Mouse (Mus musculus) kidney, embryonic 15.5 days (tissue): Measurements from ENCODE around the gene Myo1e. TPM values are rescaled to one million over a fixed set of nuclear protein-coding genes. Genes with fewer than 3 reads are reported as not detected.
"Not testable (repeated sequence)": the region's sequence is repeated elsewhere in the genome, so short reads cannot be mapped to it uniquely, and the experiment has no call there.

Experiments used
- ATAC-seq: fragments of 200-750 bp; cut with Nextera tagmentation; replicated peaks from 2 replicates; pipeline ENCODE4 v1.8.0; 2017; ENCODE audit warnings: moderate TSS enrichment; ENCODE audit not compliant: low FRiP score
- H3K27ac ChIP-seq: fragments of 300-500 bp; sonication (generic); 2 replicates; pipeline ENCODE4 v1.5.1; 2015; ENCODE audit warnings: mild to moderate bottlenecking, inconsistent platforms
- H3K27me3 ChIP-seq: fragments of 300-500 bp; sonication (generic); 2 replicates; pipeline ENCODE4 v1.6.1; 2015; ENCODE audit warnings: inconsistent platforms
- H3K36me3 ChIP-seq: fragments of 300-500 bp; sonication (generic); 2 replicates; pipeline ENCODE4 v1.6.1; 2015; ENCODE audit warnings: inconsistent platforms
- H3K4me1 ChIP-seq: fragments of 300-500 bp; sonication (generic); 2 replicates; pipeline ENCODE4 v1.6.1; 2015; ENCODE audit warnings: inconsistent platforms
- H3K4me2 ChIP-seq: fragments of 300-500 bp; sonication (generic); 2 replicates; pipeline ENCODE4 v1.6.1; 2015; ENCODE audit warnings: moderate library complexity, mild to moderate bottlenecking, inconsistent platforms
- H3K4me3 ChIP-seq: fragments of 300-500 bp; sonication (generic); replicated peaks from 2 replicates; pipeline ENCODE4 v1.5.1; 2015; ENCODE audit warnings: mild to moderate bottlenecking, inconsistent platforms
- H3K9ac ChIP-seq: fragments of 300-500 bp; sonication (generic); 2 replicates; pipeline ENCODE4 v1.6.1; 2015; ENCODE audit warnings: mild to moderate bottlenecking, inconsistent platforms
- H3K9me3 ChIP-seq: fragments of 300-500 bp; sonication (generic); replicated peaks from 2 replicates; pipeline ENCODE4 v1.6.1; 2016; ENCODE audit warnings: inconsistent platforms
- WGBS: fragments of 180-500 bp; shearing (Covaris S2); methylation state at CpG from one replicate; pipeline ENCODE4 v1.1.7; 2015; ENCODE audit warnings: mixed read lengths; 5-methylcytosine and 5-hydroxymethylcytosine counted together
- polyA plus RNA-seq: library from polyadenylated mRNA; unstranded; fragments of >200 nt; fragmentation: Nextera tagmentation; extraction: Ambion mirVana; gene quantifications from 2 replicates; pipeline ENCODE4 v1.2.1, GENCODE M21; 2015

The Myo1e gene
- polyA plus RNA-seq, 1 experiment from 2014 or later: 22.6 TPM

DNA sequence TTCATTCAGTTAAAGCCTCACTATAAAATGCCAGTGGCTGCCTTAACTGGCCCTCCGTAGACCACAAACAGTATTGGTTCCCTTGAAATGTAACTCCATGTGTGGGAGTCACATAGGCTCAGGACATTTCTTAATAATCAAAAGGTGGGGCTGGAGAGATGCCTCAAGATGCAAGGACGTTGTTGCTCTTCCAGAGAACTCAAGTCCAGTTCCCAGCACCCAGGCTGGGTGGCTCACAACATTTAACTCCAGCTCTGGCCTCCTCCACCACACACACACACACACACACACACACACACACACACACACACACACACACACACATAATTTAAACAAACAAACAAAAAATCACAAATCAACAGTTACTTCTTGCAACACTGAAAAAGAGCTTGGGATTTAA is 36.6 kb downstream of the Myo1e start:
- H3K9me3 ChIP-seq: no peaks in the 10 kb centered on the region
- no peak overlapping the region for H3K27ac ChIP-seq
- H3K27me3 ChIP-seq: no peaks in the 10 kb centered on the region
- no peak overlapping the region for H3K4me2 ChIP-seq
- H3K9ac ChIP-seq: no peak overlapping the region
- WGBS: 33% methylated on average over 2 of the region's 2 CpGs
- ATAC-seq: no peak
- peaks cover 36% of the 10 kb centered on the region for H3K4me1 ChIP-seq
- no peaks in the 10 kb centered on the region for H3K36me3 ChIP-seq
- no peak overlapping the region for H3K4me3 ChIP-seq

DNA sequence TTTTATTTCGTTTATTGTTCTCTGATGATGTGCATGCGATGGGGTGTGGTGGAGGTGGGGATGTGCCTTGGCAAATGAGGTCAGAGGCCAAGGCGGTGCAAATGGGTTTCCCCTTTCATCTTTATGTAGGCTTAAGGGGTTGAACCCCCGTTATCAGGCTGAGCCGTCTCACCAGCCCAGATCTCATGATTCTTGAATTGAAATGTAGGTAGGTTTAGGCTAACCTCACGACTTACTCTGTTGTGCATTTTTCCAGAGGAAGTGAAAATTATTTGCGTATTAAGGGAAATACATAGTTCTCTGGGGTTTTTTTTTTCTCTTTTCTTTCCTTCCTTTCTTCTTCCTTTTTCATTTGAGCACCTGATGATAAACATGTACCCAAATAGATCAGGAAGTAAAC is 37.0 kb downstream of the Myo1e start:
- ATAC-seq: no peak
- no peaks in the 10 kb centered on the region for H3K9me3 ChIP-seq
- whole genome bisulfite sequencing: 66% methylated on average over 7 of the region's 7 CpGs
- no peaks in the 10 kb centered on the region for H3K27me3 ChIP-seq
- no peak overlapping the region for H3K9ac ChIP-seq
- peaks cover 40% of the 10 kb centered on the region for H3K4me1 ChIP-seq
- H3K27ac ChIP-seq: no peak overlapping the region
- H3K4me3 ChIP-seq: no peak overlapping the region
- H3K36me3 ChIP-seq: no peaks in the 10 kb centered on the region
- no peak overlapping the region for H3K4me2 ChIP-seq

DNA sequence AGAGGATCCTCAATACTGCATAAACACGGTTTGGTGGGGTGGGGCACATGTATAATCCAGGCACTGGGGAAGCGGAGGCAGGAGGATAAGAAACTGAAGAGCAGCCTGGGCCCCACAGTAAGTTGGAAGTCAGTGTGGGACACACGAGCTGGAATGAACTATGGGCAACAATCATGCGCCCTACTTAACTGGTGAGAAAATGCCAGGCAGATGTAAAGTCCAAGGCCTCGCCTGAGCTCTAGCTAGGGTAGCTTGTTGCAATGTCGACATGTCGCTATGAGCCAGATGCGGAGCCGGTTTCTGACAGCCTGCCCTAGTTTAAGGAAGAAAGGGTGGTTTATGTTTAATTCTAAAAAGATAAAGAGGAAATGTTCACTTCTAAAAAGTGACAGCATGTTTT is 37.9 kb downstream of the Myo1e start:
- ATAC-seq: no peak
- Histone ChIP-seq H3K27ac (no peak overlapping the region), H3K9me3 (no peaks in the 10 kb centered on the region), H3K4me2 (no peak overlapping the region), H3K27me3 (no peaks in the 10 kb centered on the region), H3K9ac (no peak overlapping the region), H3K4me1 (peaks cover 49% of the 10 kb centered on the region), H3K4me3 (no peak overlapping the region), H3K36me3 (no peaks in the 10 kb centered on the region)
- WGBS: 93% methylated on average over 9 of the region's 9 CpGs

DNA sequence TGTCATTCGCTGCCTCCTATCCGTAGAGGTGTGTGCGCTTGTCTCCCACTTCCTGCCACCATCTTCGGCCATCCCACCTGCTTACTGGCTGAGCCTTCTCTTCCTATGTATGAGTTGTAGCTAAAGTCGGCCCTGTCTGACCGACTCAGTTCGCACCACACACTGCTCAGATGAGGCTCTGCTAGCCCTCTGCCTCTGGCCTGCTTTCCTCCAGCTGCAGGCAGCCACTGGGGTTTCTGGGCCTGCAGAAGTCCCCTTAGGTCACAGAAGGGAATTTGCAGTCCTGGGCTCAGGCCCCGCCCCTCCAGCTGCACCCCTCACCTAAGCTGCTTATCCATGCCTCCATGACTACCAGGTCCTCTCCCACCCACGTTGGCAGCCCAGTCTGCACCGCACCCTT is 39.3 kb downstream of the Myo1e start:
- Histone ChIP-seq H3K27ac (no peak overlapping the region), H3K9me3 (no peaks in the 10 kb centered on the region), H3K9ac (no peak overlapping the region), H3K4me3 (no peak overlapping the region), H3K27me3 (no peaks in the 10 kb centered on the region), H3K4me1 (peaks cover 42% of the 10 kb centered on the region), H3K36me3 (no peaks in the 10 kb centered on the region), H3K4me2 (no peak overlapping the region)
- WGBS: 74% methylated on average over 10 of the region's 10 CpGs
- no peak for ATAC-seq

DNA sequence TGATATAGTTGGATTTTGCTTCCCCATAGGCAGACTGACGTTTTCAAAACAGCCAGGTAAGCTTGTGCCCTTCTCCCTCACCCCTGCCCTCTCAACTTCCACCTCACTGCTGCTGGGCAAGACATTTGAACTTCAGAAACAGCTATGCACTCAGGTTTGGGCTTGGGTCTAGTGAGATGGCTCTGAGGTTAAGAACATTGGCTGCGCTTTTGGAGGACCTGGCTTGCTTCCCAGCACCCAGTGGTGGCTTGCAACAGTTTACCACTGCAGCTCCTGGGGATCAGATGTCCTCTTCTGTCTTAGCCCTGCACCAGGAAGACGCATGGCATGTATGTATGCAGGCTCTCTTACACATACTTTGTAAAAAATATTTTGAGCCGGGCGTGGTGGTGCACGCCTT is 40.9 kb downstream of the Myo1e start:
- no peak overlapping the region for H3K27ac ChIP-seq
- H3K4me3 ChIP-seq: no peak overlapping the region
- no peak overlapping the region for H3K9ac ChIP-seq
- H3K4me2 ChIP-seq: no peak overlapping the region
- ATAC-seq: no peak
- 93% methylated on average over 6 of the region's 6 CpGs for WGBS
- H3K36me3 ChIP-seq: no peaks in the 10 kb centered on the region
- no peaks in the 10 kb centered on the region for H3K27me3 ChIP-seq
- peaks cover 29% of the 10 kb centered on the region for H3K4me1 ChIP-seq
- H3K9me3 ChIP-seq: no peaks in the 10 kb centered on the region

DNA sequence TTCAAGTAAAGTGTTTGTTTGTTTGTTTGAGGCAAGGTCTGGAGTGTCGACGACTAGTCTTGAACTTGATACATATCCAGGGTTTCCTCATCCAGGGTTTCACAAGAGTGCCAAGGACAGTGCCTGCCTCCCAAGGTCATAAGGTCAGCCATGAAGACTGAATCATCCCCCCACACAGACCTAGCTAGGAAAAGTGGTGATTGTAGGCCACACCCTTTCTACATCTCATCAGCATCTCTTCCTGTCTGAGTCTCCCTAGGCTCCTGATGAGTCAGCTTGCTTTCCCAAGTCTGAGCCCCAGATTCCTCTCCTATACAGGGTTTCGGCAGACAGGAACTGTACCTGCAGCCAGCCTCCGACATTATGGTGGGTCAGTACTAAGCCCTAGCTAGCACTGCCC is 41.7 kb downstream of the Myo1e start:
- H3K36me3 ChIP-seq: no peaks in the 10 kb centered on the region
- H3K4me1 ChIP-seq: peaks cover 22% of the 10 kb centered on the region
- no peak overlapping the region for H3K27ac ChIP-seq
- no peaks in the 10 kb centered on the region for H3K27me3 ChIP-seq
- H3K4me2 ChIP-seq: no peak overlapping the region
- no peak overlapping the region for H3K9ac ChIP-seq
- WGBS: 78% methylated on average over 4 of the region's 4 CpGs
- no peaks in the 10 kb centered on the region for H3K9me3 ChIP-seq
- H3K4me3 ChIP-seq: no peak overlapping the region
- ATAC-seq: no peak

DNA sequence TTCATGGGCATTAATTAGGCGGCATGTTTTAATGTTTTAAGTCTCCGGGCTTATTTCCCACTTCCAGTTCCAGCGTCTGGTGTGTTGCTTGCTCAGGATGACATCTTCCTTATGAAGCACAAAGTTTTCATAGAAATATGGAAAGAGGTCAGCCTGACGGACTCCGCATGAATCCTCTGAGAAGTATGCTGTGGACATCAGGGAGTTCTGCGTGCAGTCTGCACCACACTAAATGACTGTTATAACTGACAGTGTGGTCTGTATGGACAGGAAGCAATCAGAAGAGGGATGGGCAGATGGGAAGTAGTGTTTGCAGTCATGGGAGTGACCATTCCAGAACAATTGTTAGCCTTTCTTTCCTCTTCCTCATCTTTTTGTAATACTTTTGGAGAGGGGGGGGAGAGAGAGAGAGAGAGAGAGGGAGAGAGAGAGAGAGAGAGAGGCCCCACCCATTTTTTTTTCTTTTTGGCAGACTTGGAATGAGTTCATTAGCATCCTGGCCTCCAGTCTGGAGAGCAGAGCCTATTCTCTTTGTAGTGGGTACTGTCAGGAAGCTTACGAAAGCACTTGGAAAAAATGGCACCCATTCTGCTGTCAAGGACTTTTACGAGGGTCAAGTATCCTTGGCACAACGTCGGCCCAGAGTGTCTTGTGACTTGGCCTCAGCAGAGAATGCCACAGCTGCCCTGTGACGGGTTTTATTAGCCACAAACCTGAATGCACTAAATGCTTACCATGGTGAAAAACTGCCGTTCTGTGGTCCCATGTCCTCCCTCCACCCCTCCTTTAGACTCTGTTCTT is 42.9 kb downstream of the Myo1e start:
- H3K4me3 ChIP-seq: no peak overlapping the region
- 43% methylated on average over 12 of the region's 12 CpGs for WGBS
- H3K4me2 ChIP-seq: no peak overlapping the region
- ATAC-seq: no peak
- peaks cover 20% of the 10 kb centered on the region for H3K4me1 ChIP-seq
- no peak overlapping the region for H3K27ac ChIP-seq
- no peak overlapping the region for H3K9ac ChIP-seq
- no peaks in the 10 kb centered on the region for H3K36me3 ChIP-seq
- H3K27me3 ChIP-seq: no peaks in the 10 kb centered on the region
- no peaks in the 10 kb centered on the region for H3K9me3 ChIP-seq

DNA sequence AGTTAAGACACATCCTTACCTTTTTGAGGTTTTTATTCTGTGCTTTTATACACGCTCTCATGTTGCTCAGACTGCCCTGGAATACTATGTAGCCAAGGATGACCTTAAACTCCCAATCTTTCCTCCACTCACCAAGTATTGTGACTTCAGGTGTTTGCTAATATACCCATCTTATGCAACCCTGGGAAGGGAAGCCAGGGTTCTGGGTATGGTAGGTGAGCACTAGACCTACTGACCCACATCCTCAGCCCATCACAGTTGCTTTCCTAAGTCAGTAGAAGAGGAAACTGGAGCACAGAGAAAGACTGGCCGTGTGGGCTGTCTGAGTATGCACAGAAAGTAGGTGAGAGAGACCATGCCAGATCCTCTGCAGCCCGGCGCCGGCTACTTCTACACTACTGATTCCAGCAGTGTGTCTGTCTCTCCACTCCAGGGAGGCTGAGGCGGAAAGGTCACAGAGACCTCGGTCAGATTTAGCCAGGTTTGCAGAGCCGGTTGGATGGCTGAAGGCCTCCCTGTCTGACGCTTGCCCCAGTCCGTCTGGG is 44.4 kb downstream of the Myo1e start:
- H3K27ac ChIP-seq: no peak overlapping the region
- 83% methylated on average over 10 of the region's 10 CpGs for WGBS
- peaks cover 20% of the 10 kb centered on the region for H3K4me1 ChIP-seq
- H3K9me3 ChIP-seq: no peaks in the 10 kb centered on the region
- H3K36me3 ChIP-seq: no peaks in the 10 kb centered on the region
- no peak overlapping the region for H3K4me2 ChIP-seq
- no peak overlapping the region for H3K4me3 ChIP-seq
- H3K27me3 ChIP-seq: no peaks in the 10 kb centered on the region
- H3K9ac ChIP-seq: no peak overlapping the region
- ATAC-seq: no peak

DNA sequence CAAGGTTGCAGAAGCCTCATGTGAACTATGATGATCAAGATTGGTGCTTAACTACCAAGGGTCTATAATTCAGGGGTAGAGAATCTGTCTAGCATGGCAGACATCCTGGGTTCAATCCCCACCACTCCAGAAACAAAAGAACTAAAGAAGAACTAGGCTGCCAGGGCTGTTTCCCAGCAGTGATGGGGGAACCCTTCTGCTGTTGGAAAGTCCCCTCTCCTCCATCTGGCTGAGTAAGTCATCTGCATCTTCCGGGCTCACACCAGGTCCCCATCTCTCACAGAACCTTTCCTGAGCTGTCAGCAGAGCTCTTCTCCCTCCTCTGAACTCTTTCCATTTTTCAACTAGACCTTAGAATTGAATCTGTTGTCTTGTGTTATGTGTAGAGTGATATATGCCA is 45.9 kb downstream of the Myo1e start:
- Histone ChIP-seq H3K27ac (no peak overlapping the region), H3K9me3 (no peaks in the 10 kb centered on the region), H3K36me3 (no peaks in the 10 kb centered on the region), H3K4me2 (no peak overlapping the region), H3K4me1 (peaks cover 31% of the 10 kb centered on the region), H3K9ac (no peak overlapping the region), H3K4me3 (no peak overlapping the region), H3K27me3 (no peaks in the 10 kb centered on the region)
- ATAC-seq: no peak
- 84% methylated on average over 1 of the region's 1 CpGs for WGBS

DNA sequence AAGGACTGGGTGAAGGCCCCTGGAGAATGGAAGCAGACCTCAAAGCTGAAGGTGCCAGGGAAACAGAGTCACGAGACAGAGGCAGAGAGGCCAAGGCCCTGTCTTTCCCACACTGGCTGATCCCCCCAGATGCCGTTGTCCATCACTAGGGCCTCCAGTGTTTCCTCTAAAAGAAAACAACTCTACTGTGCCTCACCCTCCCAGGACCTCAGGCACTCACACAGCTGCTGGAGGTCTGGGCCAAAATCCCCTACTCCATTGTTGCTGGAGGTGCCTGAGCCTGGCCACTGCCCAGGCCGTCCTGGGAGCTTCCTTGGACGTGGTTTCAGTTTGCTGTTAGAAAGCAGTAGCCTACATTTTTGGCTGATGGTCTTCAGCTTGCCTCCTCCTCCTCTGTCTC is 47.9 kb downstream of the Myo1e start:
- H3K4me2 ChIP-seq: no peak overlapping the region
- no peaks in the 10 kb centered on the region for H3K27me3 ChIP-seq
- no peaks in the 10 kb centered on the region for H3K9me3 ChIP-seq
- H3K4me3 ChIP-seq: no peak overlapping the region
- no peak for ATAC-seq
- no peak overlapping the region for H3K27ac ChIP-seq
- peaks cover 35% of the 10 kb centered on the region for H3K4me1 ChIP-seq
- no peak overlapping the region for H3K9ac ChIP-seq
- H3K36me3 ChIP-seq: no peaks in the 10 kb centered on the region
- 78% methylated on average over 4 of the region's 4 CpGs for WGBS

DNA sequence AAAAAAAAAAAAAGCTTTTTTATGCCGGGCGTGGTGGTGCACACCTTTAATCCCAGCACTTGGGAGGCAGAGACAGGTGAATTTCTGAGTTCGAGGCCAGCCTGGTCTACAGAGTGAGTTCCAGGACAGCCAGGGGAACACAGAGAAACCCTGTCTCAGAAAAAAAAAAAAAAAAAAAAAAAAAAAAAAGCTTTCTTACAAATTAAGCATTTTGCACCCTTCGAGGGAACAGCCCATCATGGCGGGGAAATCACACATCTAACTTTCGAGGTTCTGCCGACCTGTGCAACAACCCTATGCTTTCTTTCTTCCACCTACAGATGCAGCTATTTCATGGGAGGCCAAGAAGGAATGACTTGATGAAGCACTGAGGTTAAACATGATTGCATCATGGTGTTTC is 48.9 kb downstream of the Myo1e start:
- not testable (repeated sequence) for H3K27me3 ChIP-seq, H3K36me3 ChIP-seq, H3K9ac ChIP-seq, H3K27ac ChIP-seq, H3K4me3 ChIP-seq, H3K4me2 ChIP-seq, ATAC-seq, H3K9me3 ChIP-seq
- 92% methylated on average over 7 of the region's 7 CpGs for WGBS
- peaks cover 40% of the 10 kb centered on the region for H3K4me1 ChIP-seq

DNA sequence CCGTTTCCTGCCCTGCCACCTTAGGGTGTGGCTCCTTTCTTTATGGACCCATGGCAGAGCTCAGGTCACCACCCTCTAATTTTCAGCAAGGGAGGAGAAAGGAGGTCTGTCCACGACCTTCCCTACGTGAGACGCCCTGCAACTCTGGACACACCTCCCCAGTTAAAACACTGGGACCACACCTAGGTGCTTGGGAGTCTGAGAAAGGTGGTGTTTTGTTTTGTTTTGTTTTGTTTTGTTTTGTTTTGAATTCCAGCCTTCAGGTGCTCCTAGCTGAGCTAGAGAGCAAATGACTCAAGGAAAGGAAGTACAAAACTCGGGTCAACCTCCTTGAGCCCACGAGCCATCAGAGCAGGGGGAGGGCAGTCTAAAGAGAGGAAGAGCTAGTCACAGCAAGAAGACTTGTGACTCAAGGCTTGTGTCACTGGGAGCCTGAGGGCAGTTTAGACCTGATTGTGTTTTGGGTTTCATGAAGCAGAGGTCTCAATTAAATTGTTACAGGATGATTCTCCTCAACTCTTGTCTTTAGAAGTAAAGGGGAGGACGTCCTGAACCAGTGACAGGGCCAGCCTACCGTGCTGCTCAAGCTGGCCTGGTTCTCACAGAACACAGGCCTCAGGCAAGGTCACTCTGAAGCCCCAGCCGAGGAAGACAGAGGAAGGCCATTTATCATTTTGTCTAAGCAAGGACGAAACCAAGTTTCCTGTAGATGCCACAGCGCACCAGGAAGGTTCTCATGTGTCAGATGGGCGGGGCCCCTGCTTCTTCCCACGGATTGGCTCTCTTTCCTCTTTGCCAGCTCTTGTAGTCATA is 50.3 kb downstream of the Myo1e start:
- ATAC-seq: peak; percentile 53; the same call in 1 of the 2 replicates
- Histone ChIP-seq H3K4me3 (no peak overlapping the region), H3K36me3 (no peaks in the 10 kb centered on the region), H3K27ac (peak overlapping the region; percentile 74), H3K9ac (no peak overlapping the region), H3K9me3 (no peaks in the 10 kb centered on the region), H3K27me3 (no peaks in the 10 kb centered on the region), H3K4me2 (peak overlapping the region; percentile 26), H3K4me1 (peaks cover 52% of the 10 kb centered on the region)
- WGBS: 26% methylated on average over 13 of the region's 13 CpGs
